Mouse (Mus musculus): Measurements from ENCODE around the gene Prr23a2. TPM values are rescaled to one million over a fixed set of nuclear protein-coding genes. Genes with fewer than 3 reads are reported as not detected.
"Not testable (repeated sequence)": the region's sequence is repeated elsewhere in the genome, so short reads cannot be mapped to it uniquely, and the experiment has no call there.

Prr23a2 gene
- polyA plus RNA-seq (2012; rRNA removed): not detected in 2 replicates

DNA sequence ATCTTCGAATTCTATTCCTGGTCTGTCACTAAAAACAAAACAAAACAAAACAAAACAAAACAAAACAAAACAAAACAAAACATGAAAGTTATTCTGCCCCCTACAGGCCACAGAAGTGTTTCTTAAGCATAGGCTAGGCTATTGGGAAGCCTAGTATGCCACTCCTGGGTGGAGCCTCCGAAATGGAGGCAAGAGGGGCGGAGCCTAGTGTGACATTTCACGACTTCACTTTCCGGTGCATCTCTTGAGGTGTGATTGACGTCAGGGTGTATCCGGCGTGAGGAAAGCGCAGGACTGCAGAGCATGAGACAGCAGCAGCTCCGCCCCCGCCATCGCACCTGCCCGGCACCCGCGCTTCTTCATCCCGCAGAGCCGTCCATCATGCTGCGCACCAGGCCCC is at the start of gene Prr23a2:
TSS of gene Prr23a2 (plus strand) at position 285 of the 400 bp plus-strand sequence.
- H3K27me3 ChIP-seq (ENCODE audit: control insufficient read depth, insufficient read depth, low read length): no peaks in the 10 kb centered on the region
- H3K27ac ChIP-seq (ENCODE audit: insufficient read depth, low read depth, low read length): no peak within 1 kb of the TSS
- H3K4me1 ChIP-seq (ENCODE audit: control insufficient read depth, insufficient read depth, insufficient read length, low read length): no peaks in the 10 kb centered on the region
- TF ChIP-seq CTCF (IDR thresholded peaks at IDR 0.05; ENCODE audit: extremely low read depth, insufficient read length, insufficient replicate concordance, low read depth, low read length) (no peak), POLR2A (IDR thresholded peaks at IDR 0.05; ENCODE audit: low read depth, low read length) (no peak)
- H3K36me3 ChIP-seq (ENCODE audit: control insufficient read depth, insufficient read depth, low read length): no peaks in the 10 kb centered on the region
- H3K4me3 ChIP-seq (ENCODE audit: low read depth, low read length): no peak within 1 kb of the TSS
- WGBS: 65% methylated on average over 18 of the region's 18 CpGs

DNA sequence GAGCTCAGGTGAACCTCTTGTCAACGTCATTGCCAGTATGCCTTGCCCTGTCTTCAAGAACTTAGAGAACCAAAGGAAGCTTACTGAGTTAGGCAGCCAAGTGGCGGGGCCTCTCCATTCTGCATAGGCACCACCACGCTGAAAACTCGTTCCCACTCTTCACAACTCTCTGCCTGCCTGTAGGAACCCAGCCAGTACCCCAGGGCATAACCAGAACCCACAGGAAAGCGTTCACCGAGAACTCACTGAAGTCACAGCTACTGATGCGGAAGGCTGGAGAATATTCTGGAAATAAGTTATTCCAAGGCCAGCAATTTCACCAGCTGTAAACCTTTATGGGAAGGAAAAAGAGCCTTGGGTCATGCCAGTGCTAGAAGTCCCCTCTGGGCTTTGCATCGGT is 48.7 kb upstream of the Prr23a2 start:
- no peak for TF ChIP-seq CTCF (IDR thresholded peaks at IDR 0.05; ENCODE audit: extremely low read depth, insufficient read length, insufficient replicate concordance, low read depth, low read length)
- TF ChIP-seq POLR2A (IDR thresholded peaks at IDR 0.05; ENCODE audit: low read depth, low read length): no peak
- WGBS: 78% methylated on average over 8 of the region's 8 CpGs
- H3K27ac ChIP-seq (ENCODE audit: insufficient read depth, low read depth, low read length): no peak overlapping the region

DNA sequence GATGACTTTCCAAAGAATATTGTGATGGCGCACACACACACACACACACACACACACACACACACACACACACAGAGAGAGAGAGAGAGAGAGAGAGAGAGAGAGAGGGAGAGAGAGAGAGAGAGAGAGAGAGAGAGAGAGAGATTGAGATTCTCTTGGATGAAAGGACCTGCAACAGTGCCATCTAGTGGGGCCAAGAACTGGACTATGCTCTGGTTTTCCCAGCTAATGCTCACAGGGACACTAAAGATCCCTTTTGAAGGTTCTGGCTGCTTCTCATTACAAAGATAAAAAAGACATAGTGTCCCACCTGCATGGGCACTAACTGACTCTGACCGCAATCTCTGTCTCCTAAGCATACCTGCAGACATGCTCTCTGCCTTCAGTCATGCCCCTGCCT is 46.8 kb upstream of the Prr23a2 start:
- H3K4me1 ChIP-seq (ENCODE audit: control insufficient read depth, insufficient read depth, insufficient read length, low read length); H3K36me3 ChIP-seq (ENCODE audit: control insufficient read depth, insufficient read depth, low read length); H3K27me3 ChIP-seq (ENCODE audit: control insufficient read depth, insufficient read depth, low read length); H3K4me3 ChIP-seq (ENCODE audit: low read depth, low read length); H3K27ac ChIP-seq (ENCODE audit: insufficient read depth, low read depth, low read length): not testable (repeated sequence)
- WGBS: 58% methylated on average over 2 of the region's 2 CpGs

More for the DNA sequence above, 48.7 kb upstream of the Prr23a2 start:
- H3K27me3 ChIP-seq (ENCODE audit: control insufficient read depth, insufficient read depth, low read length): no peaks in the 10 kb centered on the region
- H3K36me3 ChIP-seq (ENCODE audit: control insufficient read depth, insufficient read depth, low read length): no peaks in the 10 kb centered on the region
- H3K4me1 ChIP-seq (ENCODE audit: control insufficient read depth, insufficient read depth, insufficient read length, low read length): no peaks in the 10 kb centered on the region
- no peak overlapping the region for H3K4me3 ChIP-seq (ENCODE audit: low read depth, low read length)

DNA sequence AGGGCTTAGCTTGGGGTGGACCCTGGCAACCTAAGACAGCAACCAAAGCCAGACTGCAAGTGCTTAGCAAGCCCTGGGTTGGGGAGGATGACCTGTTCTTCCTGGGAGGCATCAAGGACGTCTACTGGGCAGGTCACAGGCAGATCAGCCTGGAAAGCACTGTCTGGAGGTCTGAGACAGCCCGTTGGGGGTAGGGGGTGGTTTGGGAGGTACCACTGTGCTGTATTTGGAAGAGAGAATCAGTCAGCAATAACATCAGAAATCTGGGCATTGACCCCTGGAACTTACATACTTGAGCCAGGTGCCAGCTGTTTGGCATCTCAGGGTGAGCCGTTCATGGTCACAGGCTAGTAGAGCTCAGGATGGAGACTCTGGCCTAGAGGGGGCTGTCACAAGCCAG is 40.2 kb upstream of the Prr23a2 start:
- TF ChIP-seq POLR2A (IDR thresholded peaks at IDR 0.05; ENCODE audit: low read depth, low read length) (no peak), CTCF (IDR thresholded peaks at IDR 0.05; ENCODE audit: extremely low read depth, insufficient read length, insufficient replicate concordance, low read depth, low read length) (no peak)
- H3K36me3 ChIP-seq (ENCODE audit: control insufficient read depth, insufficient read depth, low read length): no peaks in the 10 kb centered on the region
- WGBS: 57% methylated on average over 3 of the region's 3 CpGs
- no peak overlapping the region for H3K4me3 ChIP-seq (ENCODE audit: low read depth, low read length)
- H3K27me3 ChIP-seq (ENCODE audit: control insufficient read depth, insufficient read depth, low read length): no peaks in the 10 kb centered on the region
- no peaks in the 10 kb centered on the region for H3K4me1 ChIP-seq (ENCODE audit: control insufficient read depth, insufficient read depth, insufficient read length, low read length)
- H3K27ac ChIP-seq (ENCODE audit: insufficient read depth, low read depth, low read length): no peak overlapping the region

DNA sequence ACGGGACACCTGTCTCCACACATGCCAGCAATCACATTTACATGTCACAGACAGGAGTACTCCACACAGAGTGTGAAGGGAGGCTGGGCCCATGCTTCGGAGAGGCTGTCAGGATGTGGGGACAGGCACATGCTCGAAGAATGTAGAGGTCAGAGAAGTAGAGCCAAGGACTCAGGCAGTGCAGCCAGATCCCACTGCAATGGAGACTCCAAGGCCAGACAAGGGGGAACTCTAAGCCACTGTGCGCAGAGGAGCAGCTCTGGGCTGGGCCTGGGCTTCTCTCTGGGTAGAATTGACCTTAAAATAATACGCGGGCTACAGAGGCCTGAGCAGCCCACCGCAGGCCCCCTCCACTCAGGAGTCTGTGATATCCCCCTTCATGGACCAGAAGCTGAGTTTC is 38.7 kb upstream of the Prr23a2 start:
- no peak overlapping the region for H3K27ac ChIP-seq (ENCODE audit: insufficient read depth, low read depth, low read length)
- no peaks in the 10 kb centered on the region for H3K4me1 ChIP-seq (ENCODE audit: control insufficient read depth, insufficient read depth, insufficient read length, low read length)
- WGBS: 84% methylated on average over 7 of the region's 7 CpGs
- H3K36me3 ChIP-seq (ENCODE audit: control insufficient read depth, insufficient read depth, low read length): no peaks in the 10 kb centered on the region
- H3K4me3 ChIP-seq (ENCODE audit: low read depth, low read length): no peak overlapping the region
- TF ChIP-seq CTCF (IDR thresholded peaks at IDR 0.05; ENCODE audit: extremely low read depth, insufficient read length, insufficient replicate concordance, low read depth, low read length): no peak
- no peak for TF ChIP-seq POLR2A (IDR thresholded peaks at IDR 0.05; ENCODE audit: low read depth, low read length)
- no peaks in the 10 kb centered on the region for H3K27me3 ChIP-seq (ENCODE audit: control insufficient read depth, insufficient read depth, low read length)

DNA sequence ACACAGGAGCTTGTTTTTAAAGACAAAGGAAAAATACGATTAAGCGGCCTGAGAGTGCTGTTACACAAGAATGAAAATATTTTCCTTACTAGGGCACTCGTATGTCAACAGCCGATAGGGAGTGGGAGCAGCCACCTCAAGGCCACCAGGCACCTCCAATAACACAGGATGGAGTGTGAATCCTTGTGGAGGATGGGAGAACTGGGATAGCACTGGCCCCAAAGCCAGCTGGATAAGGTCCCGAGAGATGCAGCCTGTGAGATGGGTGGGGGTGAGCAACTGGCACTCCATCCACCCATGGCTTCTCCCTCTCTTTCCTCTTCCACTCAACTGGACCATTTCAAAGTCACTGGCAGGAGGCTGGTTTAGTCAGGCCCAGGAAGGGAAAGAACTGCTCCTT is 37.3 kb upstream of the Prr23a2 start:
- Histone ChIP-seq H3K27ac (ENCODE audit: insufficient read depth, low read depth, low read length) (no peak overlapping the region), H3K4me3 (ENCODE audit: low read depth, low read length) (no peak overlapping the region), H3K36me3 (ENCODE audit: control insufficient read depth, insufficient read depth, low read length) (no peaks in the 10 kb centered on the region), H3K4me1 (ENCODE audit: control insufficient read depth, insufficient read depth, insufficient read length, low read length) (no peaks in the 10 kb centered on the region), H3K27me3 (ENCODE audit: control insufficient read depth, insufficient read depth, low read length) (no peaks in the 10 kb centered on the region)
- no peak for TF ChIP-seq POLR2A (IDR thresholded peaks at IDR 0.05; ENCODE audit: low read depth, low read length)
- no peak for TF ChIP-seq CTCF (IDR thresholded peaks at IDR 0.05; ENCODE audit: extremely low read depth, insufficient read length, insufficient replicate concordance, low read depth, low read length)
- WGBS: 75% methylated on average over 5 of the region's 5 CpGs

DNA sequence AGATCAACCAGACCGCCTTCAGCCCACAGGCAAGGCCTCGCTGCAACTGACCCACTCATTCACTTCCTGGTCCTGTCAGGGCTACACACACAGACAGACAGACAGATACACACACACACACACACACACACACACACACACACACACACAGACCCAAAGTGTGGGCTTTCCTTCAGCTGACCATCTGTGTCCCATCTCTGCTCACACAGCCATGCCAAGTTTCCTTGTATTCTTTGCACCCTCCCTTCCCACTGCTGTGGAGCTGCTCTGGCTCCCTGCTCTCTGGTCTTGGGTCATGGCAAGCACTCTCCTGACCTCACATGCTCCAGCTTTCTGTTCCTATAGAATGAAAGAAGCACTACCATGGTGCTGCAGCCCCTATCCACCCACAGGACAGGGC is 36.8 kb upstream of the Prr23a2 start:
- Histone ChIP-seq H3K4me1 (ENCODE audit: control insufficient read depth, insufficient read depth, insufficient read length, low read length) (no peaks in the 10 kb centered on the region), H3K36me3 (ENCODE audit: control insufficient read depth, insufficient read depth, low read length) (no peaks in the 10 kb centered on the region), H3K27ac (ENCODE audit: insufficient read depth, low read depth, low read length) (no peak overlapping the region), H3K27me3 (ENCODE audit: control insufficient read depth, insufficient read depth, low read length) (no peaks in the 10 kb centered on the region), H3K4me3 (ENCODE audit: low read depth, low read length) (no peak overlapping the region)
- WGBS: 63% methylated on average over 2 of the region's 2 CpGs
- TF ChIP-seq CTCF (IDR thresholded peaks at IDR 0.05; ENCODE audit: extremely low read depth, insufficient read length, insufficient replicate concordance, low read depth, low read length) (no peak), POLR2A (IDR thresholded peaks at IDR 0.05; ENCODE audit: low read depth, low read length) (no peak)

DNA sequence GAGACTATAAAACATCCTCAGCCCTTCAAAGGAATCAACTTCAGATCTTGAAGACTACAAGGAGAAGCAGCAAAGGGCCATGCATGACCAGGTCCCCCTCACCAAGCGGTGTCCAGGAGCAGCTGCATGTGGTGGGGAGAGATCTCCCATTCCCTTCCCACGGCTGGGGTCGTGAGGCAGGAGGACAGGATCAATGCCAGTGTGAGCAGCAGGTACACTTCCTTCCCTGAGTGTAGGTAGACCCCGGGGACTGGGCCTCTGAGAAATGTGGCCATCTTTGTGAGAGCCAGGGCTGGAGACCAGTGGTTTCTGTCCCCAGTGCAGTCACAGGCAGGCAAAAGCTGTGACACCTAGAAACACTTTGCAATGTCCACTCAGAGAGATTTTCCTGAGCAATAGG is 35.8 kb upstream of the Prr23a2 start:
- WGBS: 82% methylated on average over 4 of the region's 4 CpGs
- no peak overlapping the region for H3K4me3 ChIP-seq (ENCODE audit: low read depth, low read length)
- no peaks in the 10 kb centered on the region for H3K36me3 ChIP-seq (ENCODE audit: control insufficient read depth, insufficient read depth, low read length)
- TF ChIP-seq CTCF (IDR thresholded peaks at IDR 0.05; ENCODE audit: extremely low read depth, insufficient read length, insufficient replicate concordance, low read depth, low read length) (no peak), POLR2A (IDR thresholded peaks at IDR 0.05; ENCODE audit: low read depth, low read length) (no peak)
- H3K4me1 ChIP-seq (ENCODE audit: control insufficient read depth, insufficient read depth, insufficient read length, low read length): no peaks in the 10 kb centered on the region
- no peaks in the 10 kb centered on the region for H3K27me3 ChIP-seq (ENCODE audit: control insufficient read depth, insufficient read depth, low read length)
- H3K27ac ChIP-seq (ENCODE audit: insufficient read depth, low read depth, low read length): no peak overlapping the region

Data from small intestine, adult 2 months (tissue).